Mouse (Mus musculus): ENCODE results near the gene Iqcj.

DNA sequence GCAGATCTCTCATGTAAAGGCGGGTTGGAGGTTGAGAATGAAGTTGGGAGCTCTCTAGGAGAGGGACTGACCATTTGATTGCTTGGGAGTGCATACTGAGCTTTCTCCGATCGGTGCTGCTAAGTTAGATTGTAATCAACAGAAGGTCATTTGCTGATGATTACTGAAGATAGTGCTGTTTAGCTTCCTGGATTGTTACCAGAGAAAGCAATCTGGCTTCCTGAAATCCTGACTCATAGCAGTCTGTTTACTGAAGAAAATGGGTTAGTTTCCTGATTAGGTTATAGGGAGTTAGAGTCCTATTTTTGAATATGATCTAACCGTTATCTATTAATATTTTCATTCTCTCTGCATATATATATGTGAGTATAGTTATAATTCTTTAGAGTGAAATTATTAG is 209.3 kb downstream of the Iqcj start:
- TF ChIP-seq GATA1 (IDR thresholded peaks at IDR 0.05; ENCODE audit: low read length) (no peak), TAL1 (IDR thresholded peaks at IDR 0.05; ENCODE audit: low read length) (no peak)
